Mouse (Mus musculus) neural tube, embryonic 10.5 days (tissue): ENCODE results near the gene Wdr4.

Source experiments
- DNase-seq: peaks from one replicate; pipeline ENCODE4 v3.0.0-alpha.2; 2017; ENCODE audit warnings: low spot score; ENCODE audit errors: extremely low spot score

The Wdr4 gene

DNA sequence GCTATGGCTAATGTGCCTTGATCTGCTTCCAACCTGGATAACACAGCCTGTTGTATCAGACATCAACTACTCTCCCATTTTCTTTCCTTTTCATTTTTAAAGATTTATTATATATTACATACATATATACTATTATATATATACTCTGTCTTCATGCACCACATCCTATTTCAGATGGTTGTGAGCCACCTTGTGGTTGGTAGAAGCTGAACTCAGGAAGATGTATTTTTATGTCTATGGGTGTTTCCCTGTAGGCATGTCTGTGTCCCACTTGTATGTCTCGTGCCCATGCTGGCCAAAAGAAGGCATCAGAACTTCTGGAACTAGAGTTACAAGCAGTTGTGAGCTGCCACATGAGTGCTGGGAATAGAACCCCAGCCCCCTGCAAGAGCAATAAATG is 71.3 kb downstream of the Wdr4 start:
- no peak for DNase-seq

DNA sequence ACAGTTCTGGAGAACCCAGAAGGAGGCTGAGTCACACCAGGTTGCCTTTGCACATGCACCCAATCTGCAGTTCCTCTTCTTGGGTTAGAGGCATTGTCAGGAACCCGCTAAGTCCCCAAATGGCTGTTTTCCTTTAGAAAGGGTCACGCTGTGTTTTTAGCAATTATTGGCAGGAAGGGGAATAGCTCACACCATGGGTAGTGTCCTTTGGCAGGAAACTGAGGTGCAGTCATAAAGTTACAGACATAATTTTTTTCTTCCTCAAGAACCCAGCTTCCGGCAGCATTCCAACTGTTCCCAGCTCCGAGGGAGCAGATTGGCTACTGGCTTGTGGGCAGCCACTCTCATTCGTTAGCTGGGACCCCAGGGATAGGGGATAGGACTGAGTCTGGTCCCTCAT is 72.0 kb downstream of the Wdr4 start:
- no peak for DNase-seq

DNA sequence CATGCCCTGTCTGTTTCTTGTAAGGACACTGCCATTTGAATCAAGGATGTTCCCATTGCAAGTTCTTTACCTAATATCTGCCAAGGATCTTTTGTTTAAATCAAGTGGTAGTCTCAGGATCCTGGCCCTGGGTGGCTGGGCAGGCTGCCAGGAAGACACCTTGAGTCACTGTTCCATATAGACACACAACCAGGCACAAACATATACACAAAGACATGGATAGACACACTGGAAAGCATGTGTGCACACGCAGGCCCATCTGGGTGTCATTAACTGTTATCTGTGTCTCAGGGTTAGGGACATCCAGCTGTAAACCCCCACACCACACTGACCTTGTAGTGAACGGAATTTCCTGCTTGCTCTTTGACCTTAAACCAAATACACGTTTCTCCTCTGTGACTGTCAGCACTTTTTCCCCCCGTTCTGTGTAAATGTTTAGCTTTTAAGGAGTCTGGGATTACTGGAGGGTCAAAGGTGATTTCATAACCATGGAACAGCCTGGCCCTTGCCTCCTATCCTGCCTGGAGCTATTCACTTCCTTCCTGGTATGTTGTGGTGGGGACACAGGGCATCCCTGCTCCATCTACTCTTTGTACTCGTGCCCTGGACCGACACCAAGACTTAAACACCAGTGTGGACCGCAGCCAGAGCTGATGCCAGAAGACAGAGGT is 74.6 kb downstream of the Wdr4 start:
- peak; percentile 36 for DNase-seq
